Mouse (Mus musculus) right cerebral cortex, postnatal 4 days (tissue): ENCODE measurements around the gene H2afv.

Experiments
- DNase-seq: peaks from one replicate; pipeline ENCODE4 v3.0.0-alpha.2; 2022

H2afv gene

GRCm38 (mm10) chr11:6388726-6389413, 55.4 kb downstream of the H2afv start, which contains the start of gene Zmiz2:
TSS of gene Zmiz2 (plus strand) at chr11:6389074.
- DNase-seq, result peak; percentile 95

- DNase-seq, result no peak
These were observed 56.0 kb downstream of the H2afv start for GRCm38 (mm10) chr11:6388126-6388725.

DNA sequence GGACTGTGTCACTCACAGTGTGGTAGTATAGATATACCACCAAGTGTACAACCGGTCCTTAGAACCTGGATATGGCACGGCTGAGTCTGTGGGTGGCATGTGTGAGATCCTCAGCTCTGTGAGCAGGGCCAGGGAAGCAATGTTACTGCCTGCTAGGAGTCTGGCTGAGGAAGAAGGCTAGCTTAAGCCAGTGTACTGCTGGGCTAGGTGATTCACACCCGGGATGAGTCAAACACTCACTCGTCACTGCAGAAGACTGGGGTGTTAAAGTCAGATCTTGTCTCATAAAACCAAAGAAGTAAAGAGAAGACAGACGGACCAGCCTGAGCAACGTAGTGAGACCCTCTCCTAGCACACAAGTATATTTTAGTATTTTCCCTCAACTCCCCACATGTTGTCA, 63.3 kb downstream of the H2afv start:
- no peak for DNase-seq
